Mouse (Mus musculus) CD4-positive helper T cell, adult 2 months (primary cell): ENCODE data around the gene Mbd3.
A peak's percentile ranks its signal among the peaks of the same experiment; 100 is the strongest.

Source experiments
- DNase-seq: peaks from one replicate; pipeline ENCODE4 v3.0.0-alpha.2; 2012; ENCODE audit warnings: low read depth, missing footprints, low spot score

Mbd3 gene

GRCm38 (mm10) chr10:80399191-80399972, at the start of gene Mbd3:
Mbd3 (minus strand) TSS chr10:80399550.
- DNase-seq, result peak; percentile 100

DNA sequence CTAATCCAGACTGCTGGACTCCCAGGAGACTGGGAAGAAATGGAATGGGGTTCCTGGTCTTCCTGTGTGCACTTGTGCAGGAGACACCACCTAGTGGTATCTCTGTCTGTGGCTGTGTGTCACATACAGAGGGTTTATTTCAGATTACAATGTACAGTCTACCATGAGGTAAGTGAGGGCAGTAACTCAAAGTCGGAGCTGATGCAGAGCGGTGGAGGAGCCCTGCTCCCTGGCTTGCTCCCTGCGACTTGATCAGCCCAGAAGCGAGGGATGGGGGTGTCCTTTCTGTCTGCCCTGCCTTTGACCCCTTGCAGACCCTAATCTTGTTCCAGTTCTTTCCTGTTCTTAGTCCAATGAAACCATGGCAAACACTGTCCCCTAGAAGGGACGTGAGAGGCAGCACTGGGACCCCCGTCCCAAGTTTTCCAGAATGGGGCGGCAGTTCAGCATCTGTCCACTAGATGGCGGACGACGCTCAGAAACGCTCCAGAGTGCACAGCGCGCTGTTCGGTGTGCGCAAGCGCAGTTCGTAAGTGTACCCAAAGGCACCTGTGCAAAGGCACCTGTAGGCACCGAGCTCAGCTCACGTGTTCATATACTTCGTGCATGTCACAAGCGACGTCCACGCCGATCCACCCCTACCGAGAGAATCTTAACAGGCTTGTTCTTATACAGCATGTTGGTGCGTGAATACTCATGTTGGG, 46.7 kb upstream of the Mbd3 start:
- DNase-seq, result peak; percentile 87

DNA sequence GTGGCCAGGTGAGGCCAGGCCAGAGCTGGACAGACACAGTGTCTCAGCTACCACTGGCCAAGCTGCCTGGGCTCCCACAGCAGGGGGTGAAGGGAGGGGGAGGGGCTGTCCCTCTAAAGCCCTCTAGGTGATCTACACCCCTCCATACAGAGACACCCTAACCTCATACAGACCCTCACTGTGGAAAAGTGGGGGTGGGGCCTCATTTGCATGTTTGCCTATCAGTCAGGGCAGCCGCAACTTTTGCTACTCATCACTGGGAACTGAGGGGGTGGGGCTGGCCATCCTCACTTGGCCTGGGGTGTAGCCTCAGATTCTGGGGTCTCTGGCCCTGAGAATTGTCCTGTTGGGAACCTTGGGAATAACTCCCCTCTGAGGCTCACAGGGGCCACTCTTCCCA, 45.7 kb upstream of the Mbd3 start:
- DNase-seq, result no peak

- DNase-seq, result no peak
Measured at GRCm38 (mm10) chr10:80444339-80445045, 45.1 kb upstream of the Mbd3 start.

GRCm38 (mm10) chr10:80443575-80444278, 44.4 kb upstream of the Mbd3 start:
- no peak for DNase-seq

DNA sequence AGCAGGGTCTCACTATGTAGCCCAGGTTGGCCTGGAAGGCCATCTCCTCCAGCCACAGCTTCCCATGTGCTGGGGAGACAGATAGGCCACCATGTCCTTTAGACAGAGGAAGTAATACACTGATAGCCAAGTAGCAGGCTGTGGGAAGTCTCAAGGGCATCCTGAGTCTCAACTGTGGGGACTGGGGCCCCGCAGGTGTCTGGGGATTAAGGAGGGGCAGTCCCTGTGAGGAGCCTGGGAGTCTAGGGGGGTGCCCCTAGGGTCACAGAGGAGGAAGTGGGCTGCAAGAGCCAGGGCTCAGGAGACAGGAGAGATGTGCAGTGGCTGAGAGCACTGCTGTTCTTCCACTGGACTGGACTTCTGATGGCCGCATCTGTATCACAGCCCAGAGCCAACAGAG, 43.6 kb upstream of the Mbd3 start:
- no peak for DNase-seq

DNA sequence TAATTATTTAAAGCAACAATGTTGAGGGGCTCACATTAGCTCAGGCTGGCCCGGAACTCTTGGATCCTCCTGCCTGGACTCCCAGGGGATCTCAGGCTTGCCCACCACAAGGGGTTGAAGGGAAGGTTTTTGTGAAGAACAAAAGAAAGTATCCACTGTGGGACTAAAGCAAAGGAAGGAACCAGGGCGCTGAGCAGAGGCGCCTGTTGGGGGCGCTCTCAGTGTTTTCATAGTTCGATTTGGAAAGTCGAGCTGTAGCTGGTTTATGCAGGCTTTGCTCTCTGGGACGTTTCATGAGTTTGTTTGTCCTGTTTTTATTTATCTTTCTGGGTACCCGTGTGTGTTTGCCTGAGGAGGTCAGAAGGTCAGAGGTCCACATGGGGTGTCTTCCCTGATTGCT, 42.2 kb upstream of the Mbd3 start:
- DNase-seq, result no peak

- no peak for DNase-seq
Measured at GRCm38 (mm10) chr10:80440031-80440430, 40.7 kb upstream of the Mbd3 start.

- DNase-seq, result no peak
Measured at GRCm38 (mm10) chr10:80437973-80438372, 38.6 kb upstream of the Mbd3 start.

- no peak for DNase-seq
Measured at GRCm38 (mm10) chr10:80436276-80436675, 36.9 kb upstream of the Mbd3 start.

DNA sequence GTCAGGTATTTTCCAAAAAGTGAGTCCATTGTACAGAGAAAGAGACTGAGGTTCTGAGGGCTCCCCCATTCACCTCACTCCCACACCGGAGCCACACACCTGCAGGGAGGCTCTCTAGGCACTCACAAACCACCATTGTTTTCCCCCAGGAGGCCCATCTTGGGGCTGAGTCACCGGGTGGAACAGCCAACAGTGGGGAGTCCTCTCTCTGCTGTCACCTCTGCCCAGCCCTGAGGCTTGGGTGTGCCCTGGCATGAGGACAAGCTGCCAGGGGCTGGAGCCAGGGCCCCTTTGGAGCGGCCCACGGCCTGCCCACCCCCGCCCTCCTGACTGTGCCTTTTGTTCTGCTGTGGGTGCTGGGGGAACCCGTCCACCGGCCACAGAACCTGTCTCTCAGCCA, 36.4 kb upstream of the Mbd3 start:
- DNase-seq, result no peak

DNA sequence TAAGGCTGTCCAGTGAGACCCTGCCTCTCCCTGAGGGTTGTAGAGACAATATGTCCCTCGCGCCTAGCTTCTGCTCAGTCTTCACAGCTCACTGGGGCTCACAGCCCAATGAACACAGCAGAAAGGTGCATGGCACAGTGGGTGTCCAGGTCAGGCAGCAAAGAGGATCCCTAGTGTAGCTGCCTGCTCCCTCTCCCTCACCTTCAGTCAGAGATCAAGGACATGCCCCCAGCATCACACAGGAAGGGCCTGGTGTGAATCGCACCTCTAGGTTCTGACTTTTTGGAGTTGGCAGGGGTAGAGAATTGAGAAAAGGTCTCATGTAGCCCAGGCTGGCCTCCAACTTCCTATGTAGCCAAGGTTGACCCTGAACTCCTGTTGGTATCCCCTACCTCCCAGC, 35.5 kb upstream of the Mbd3 start:
- peak; percentile 30 for DNase-seq

GRCm38 (mm10) chr10:80434233-80434592, 34.9 kb upstream of the Mbd3 start:
- no peak for DNase-seq

- DNase-seq, result peak; percentile 98
Measured at GRCm38 (mm10) chr10:80433513-80434232, 34.3 kb upstream of the Mbd3 start, which contains the start of gene Tcf3. Tcf3 (minus strand) TSS chr10:80433647.

GRCm38 (mm10) chr10:80432936-80433512, 33.7 kb upstream of the Mbd3 start:
- DNase-seq, result no peak

DNA sequence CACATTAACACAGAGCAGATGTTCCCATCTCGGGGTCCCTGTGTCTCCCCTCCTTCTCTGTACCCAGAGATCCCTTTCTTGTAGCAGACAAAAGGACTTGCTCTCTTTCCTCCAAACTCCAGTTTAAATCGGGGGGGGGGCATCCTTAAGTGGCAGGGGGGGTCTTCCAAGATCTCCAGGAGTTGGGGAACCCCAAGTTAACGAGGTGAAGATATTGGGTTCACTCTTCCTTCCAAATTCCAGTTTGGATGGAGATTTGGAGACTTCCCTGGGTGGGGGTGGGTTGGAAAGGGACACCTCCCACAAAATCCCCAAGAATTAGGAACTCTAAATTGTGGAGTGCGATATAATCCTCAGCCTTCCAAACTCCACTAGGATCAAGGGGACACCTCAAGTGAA, 33.0 kb upstream of the Mbd3 start:
- no peak for DNase-seq

- peak; percentile 68 for DNase-seq
Measured at GRCm38 (mm10) chr10:80431570-80432386, 32.4 kb upstream of the Mbd3 start.

DNA sequence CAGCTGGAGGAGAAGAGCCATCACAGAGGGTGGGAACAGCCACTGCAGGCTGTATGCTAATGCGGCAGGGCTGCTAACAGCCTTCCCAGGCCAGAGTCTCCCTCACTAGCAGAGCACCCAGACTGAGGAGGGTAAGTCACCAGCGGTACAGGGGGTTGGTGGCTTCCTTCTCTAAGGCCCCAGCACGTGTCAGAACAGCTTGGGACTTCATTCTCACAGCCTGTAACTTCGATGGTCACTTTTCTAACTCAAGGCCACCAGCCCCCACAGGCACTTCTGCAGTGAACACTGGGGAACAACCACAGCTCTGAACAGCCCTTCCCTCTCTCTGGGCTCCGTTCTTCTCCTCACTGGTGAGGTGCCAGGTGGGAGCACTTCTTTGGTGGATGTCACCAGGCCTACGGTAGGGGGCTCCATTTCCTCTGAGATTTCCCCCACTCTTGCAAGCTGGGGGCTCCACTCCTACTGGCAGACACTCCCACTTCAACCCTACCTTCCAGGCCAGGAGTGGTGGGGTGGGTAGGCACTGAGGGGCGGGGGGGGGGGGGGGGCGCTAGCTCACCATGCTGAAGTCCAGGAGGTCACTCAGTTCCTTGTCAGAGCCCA, 31.1 kb upstream of the Mbd3 start:
- DNase-seq, result no peak

- DNase-seq, result no peak
Measured at GRCm38 (mm10) chr10:80429800-80430199, 30.4 kb upstream of the Mbd3 start.

- DNase-seq, result no peak
Measured at GRCm38 (mm10) chr10:80425041-80425440, 25.7 kb upstream of the Mbd3 start.
